Mouse (Mus musculus): ENCODE measurements at regions not wholly inside any gene's neighbourhood (a gene's known extent, or its start where the extent isn't known, plus 50 kb on each side); places are given as distances from the start of the nearest gene placed in this dataset.

DNA sequence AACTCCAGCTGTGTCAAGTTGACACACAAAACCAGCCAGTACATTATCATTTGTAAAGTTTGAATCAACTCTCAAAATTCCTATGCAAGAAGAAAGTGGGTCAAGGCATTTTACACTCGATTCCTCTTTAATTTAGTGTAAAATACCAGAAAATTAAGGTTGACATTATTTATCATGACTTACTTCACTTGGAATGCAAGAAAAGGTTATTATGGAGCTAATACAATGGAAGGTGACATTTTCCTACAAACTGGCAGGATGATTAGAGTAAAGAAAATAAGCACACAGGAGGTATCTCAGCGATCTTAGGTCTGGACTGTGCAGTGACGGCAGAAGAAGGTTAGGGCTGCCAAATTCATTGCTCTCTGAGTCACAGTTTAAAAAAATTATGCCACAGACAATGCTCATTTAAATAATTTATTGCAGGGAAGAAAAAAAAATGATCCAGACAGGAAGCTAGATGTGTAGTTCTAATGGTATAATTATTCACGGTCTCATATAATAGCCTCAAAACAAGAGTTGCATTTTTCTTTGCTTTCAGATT lies 405.2 kb downstream of the Hace1 start:
- no peak for DNase-seq

DNA sequence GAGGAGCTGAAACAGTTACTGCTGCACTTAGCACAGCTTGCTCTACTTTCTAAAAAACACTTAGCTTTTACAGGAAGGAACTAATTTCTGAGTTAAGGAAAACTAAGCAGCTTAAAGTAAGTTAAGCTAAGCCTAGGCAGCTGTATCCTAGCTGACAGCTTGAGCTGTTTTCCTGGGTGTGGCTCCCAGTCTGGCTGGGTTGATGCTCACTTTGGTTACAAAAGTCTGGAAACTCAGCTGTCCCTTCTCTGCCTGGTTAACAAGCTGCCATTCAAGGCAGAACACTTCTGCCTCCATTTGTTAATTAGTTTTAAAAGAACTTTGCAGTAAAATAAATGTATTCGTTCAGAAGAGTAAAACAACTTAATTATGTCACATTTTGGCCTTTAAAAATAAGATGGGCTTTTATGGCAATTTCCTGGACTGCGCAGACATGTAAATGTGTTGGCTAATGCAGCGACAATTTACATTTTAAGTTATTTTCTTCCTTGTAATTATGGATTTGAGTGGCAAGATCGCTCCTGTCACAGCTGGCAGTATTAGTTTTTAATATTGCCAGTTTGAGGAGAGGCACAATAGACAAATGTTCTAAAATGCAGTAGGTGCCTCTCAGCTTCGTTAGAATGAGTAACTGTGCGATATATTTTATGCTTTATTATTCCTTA lies 406.2 kb downstream of the Hace1 start:
- DNase-seq, result no peak

DNA sequence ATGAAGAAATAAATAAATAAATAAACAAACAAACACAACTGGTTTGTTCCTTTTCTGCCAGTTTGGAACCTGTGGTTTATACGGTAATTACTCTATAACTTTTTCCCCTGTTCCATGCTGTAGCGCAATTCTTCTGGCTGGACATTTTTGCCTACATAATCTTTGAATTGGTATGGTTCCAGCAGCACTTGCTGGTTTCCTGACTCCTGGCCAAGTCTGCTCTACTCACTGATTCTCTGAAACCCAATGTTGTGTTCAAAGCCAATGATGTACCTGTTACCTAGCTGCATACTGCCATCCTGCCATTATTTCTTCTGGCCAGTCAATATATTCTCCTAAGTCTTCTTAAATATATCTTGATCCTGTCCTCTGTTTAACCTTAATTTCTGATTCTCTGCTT lies 408.7 kb downstream of the Hace1 start:
- no peak for DNase-seq

DNA sequence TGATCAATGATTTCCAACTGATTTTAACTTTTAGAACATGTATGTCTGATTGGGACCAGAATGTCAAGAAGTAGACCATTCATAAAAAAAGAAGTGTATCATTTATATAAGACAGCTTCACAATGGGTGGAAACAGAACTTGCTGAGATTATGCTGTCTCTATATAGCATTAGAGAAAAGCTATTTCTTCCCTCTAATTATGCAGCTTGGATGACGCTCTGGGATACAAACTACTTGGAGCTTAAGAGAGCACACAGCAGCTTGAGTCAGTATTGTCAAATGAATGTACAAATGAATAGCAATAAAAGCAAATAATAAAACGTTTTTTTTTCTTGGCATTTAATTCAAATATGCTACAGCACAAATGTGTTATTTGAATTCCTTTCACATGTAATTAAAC lies 428.7 kb downstream of the Hace1 start:
- DNase-seq, result no peak

DNA sequence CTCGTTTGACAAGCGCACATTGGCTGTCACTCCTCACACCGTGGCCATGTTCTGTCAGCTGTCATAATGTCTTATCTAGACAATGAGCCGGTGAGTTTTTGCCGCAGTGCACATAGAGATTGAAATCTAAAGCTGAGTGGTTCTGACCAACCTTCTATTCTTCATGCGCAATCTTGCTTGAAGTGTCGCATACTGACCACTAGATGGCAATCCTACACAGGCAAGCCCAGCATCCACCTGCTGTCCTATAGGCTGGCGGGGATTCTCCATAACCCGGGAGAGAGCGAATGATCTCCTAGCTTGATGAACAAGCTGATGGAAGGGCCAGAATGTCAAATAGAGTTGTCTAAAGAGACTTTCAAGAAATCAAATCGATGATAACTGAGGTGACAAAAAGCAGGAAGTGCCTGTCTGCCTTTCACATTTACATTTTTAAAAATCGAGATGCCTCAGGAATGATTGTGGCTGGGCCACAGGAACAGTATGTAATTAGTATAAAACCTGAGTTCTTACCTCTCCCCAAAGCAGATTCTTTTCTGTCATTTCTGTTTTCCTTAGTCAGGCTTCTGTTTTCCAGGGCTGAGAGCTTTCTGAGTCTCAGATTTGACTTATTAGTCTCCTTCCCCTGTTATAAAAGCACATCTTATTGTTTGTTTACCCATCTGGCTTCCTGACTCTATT lies 434.4 kb downstream of the Hace1 start:
- DNase-seq, result peak; percentile 48

DNA sequence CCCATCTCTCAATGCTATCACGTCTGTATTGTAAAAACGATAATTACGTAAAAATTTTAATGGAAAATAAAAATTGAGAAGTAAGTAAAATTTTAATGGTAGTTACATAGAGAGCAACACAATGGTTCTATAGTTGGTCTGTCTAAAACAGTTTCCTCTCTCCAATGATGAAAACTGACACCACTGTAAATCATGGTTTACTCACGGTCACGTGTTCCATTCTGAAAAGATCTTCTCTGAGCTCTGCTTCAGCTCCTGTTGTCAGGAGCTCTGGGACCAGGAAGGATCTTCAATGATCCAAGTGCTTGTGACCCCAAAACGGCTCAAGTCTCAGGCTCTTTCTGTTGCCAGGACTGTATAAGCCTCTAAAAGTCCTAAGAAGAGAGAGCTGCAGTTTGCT lies 435.0 kb downstream of the Hace1 start:
- DNase-seq, result no peak

DNA sequence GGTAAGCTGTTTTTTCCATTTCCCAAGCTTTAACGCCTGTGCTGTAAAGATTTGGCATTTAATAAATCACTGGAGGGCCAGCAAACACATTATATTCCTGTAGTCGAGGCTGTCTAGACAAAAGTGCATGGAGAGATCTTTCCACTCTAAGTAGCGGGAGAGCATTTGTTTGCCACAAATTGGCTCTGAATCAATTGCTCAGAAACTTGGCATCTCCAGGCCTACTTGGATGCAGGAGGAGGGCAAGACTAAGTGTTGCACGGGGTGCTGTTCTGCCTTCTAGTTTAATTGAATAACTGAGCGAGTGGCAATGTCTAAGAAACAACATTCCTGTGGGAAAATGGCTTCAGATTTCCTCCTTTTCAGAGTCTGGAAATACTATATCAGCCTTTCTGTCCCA lies 438.7 kb downstream of the Hace1 start:
- DNase-seq, result no peak

DNA sequence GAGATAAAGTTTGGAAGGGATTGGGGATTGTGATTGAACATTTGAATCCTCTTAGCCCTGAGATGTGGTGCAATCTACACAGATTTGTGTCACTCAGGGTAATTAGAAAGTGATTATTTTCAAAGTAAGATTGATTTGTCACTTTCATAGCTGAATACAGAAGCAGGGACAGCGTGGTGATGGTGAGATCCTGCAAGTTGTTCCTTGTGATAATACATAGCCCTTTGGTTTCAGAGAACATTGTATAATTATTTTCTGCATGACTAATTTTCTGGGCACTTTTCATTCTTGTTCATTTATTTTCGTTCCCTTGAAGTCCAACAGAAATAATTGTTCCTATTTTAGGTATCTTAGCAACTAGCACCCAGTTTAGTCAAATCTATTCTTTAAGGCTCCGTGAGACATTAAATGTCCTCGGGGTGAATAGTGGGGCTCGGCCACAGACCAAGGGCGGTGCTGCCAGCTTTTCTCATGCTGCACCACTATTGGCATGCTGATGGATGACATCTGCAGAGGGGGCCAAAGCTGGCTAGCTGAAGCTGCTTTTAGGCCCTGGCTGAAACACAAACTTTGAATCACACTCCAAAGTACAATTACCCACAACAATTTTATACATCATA lies 468.0 kb downstream of the Hace1 start:
- no peak for DNase-seq

DNA sequence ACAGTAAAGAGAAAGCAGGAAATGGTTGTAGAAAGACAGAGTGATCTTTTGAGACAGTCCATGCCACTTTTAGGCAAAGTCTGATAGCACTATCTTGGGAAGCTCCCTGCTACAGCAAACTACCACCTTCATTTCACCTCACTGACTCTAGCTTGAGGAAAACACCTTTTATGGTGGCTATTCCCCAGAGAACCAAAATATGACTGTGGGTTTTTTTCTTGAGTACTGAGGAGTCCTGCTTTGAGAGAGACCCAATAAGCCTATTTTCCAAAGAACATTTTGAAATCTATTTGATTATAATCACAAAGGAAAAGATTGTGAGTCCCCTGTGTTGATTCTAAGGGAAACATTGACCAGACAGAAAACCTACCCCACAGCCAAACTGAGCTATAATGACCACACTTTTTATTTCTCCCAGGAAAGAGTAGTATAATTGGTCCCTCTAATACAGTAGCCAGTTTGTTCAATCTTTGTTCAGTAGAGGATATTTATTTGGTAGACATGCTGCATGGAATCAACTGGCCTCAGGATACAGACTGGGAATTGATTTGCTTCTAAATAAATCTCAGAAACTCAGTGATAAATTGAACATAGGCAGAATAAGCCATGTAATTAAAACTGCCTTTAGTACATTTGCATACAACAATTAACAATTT lies 468.6 kb downstream of the Hace1 start:
- no peak for DNase-seq

DNA sequence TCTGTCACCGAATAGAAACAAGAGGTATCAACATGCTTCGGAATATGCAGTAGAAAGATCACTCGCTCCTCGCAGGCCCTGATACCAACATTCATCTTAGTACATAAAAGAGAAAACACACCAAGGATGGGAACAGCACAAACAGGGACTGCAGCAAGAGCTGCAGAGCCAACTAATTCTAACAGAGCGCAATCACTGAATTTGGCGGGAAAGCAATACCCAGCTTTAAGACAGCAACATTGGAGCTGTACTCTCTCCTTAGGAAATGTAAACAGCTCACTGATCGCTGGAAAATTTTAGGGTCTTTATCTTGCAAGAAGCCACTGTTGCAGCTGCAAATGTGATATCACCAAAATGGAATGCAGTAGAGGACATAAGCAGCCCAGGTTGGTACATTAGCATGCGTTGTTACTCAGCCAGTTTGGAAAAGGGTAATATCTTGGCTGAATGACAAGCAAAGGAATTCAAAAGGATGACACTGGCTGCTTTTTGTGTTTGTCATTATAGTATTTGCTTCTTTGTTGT lies 469.3 kb downstream of the Hace1 start:
- no peak for DNase-seq

DNA sequence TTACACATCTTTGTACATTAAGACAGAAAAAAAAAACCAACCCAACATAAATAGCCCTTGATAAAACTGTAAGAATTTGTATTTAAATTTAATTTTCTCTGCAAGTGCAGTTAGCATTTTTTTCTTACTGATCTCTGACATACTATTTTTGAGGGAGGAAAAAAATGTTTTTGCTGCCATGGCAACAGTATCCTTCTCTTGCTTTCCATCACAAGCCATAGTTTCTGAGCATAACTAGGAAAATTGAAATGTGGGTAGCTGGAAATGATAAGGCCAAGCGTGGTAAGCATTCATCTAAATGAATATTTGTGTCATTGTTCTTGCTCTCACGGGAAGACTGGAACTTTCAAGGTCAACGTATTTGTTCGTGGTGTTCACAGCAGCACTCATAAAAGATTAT lies 470.0 kb downstream of the Hace1 start:
- no peak for DNase-seq

DNA sequence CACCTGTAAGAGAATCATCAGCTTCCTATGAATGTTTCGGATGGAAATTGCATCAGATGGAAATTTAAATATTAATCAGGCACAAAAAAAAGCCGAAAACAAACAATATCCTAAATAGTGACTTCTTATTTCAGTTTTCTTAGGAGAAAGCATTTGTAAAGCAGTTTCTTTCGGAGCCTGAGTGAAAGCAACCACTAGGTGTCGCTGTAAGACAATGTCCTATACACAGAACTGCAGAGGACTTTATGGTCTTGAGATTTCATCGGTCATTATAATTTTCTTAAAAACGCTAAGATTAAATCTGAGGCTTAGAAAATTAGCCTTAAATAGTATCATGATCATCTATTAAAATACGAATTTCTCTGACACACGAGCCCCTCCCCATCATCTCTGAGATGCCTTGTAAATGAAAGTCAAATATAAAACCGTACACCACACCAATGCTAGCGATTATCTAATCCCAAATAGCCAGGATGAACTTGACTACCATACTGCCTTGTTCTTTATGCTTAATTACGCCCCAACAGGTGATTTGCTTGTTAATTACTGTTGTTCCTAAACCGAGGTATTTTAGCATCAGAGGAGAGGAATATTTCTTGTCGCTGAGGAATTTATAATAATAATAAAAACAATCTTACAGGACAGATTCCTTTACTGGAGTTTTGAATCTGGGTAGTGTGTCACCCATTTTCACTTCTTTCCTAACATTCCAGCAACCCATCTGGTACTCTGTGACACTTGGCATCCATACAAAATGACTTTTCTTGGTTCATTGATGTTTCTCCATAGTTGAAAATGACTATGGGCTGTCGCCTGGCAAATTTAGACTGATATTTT lies 480.0 kb downstream of the Hace1 start:
- peak; percentile 35 for DNase-seq

DNA sequence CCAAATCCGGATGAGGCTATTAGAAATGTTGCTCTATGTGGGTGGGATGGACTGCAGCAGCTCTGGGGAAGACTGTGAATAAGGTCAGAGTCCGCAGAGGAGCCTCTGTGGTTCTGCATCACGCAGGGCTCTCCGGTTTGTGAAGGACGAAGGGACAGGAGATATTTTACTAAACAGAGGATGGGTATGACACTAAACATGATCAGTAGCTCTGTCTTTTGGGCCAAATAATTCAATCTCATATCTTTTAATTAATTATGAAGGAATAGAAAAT lies 480.5 kb downstream of the Hace1 start:
- no peak for DNase-seq

DNA sequence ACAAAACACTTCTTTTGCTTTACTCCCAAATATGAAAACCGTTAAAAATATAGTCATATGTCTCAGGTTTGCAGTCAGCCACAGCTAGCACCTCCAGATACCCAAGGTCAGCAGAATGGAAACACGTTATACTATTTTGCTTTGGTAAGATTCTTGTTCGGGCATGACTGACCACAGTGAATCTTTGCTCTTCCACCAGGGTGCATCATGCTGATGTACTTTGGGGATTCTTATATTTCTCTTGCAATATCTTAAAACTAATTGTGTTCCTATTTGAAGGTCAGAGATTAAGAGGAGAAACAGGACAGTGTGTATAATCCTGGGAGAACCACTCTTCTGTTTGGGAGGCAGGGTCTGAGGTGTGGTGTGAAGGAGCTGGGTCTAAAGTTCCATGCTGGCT lies 481.7 kb downstream of the Hace1 start:
- DNase-seq, result no peak

DNA sequence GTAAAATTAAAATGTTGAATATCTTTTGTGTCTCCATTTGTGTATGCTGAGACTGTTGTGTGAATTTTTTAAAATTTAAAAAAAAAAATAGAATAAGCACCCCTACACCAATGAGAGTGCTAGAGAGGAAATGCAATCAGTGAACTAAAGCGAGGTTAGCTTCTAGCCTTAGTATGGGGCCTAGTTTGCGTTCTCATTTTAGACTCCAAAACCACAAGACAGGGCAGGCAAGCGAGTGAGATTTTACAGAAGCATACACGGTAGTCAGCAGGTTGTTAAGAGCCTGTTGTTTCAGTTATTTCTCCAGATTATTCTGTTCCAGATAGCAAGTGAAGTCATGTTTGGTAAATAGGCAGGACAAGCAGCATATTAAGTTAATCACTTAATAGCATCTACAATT lies 486.2 kb downstream of the Hace1 start:
- no peak for DNase-seq

DNA sequence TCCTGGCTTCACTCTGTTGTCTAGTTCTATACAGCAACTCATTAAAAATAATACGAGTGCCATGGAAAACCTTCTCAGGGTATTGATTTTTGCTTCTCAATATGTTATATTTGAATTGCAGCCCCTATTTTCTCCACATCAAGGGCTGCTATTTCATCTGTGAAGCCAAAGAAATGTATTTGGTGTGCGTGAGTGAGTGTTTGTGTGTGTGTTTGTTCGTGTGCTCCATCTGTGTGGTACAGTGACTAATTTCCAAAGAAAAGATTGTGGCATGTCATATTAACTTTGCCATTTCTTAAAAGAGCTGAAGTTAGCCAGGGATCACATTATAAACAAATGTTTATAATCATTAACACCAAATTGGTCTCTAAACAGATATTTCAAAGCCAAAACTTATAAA lies 493.1 kb downstream of the Hace1 start:
- no peak for DNase-seq

DNA sequence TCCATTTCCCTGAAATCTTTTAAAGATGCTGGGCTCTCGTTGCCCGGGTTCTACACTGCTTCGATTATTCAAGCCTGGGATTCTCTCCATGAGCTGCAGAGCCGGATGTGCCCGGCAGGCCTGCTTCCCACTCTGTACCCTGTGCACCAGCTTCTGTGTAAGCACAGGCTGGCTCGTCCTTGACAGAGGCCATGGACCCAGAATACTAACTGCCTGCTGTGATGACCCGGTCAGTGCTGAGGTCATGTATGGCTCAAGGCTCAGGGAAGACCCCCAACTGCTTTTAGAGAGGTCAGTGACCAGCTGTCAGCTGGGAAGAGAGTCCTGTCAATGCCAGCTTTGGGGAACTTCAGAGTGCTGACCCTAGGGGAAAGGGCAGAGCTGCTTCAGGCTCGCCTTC lies 493.6 kb downstream of the Hace1 start:
- DNase-seq, result no peak

DNA sequence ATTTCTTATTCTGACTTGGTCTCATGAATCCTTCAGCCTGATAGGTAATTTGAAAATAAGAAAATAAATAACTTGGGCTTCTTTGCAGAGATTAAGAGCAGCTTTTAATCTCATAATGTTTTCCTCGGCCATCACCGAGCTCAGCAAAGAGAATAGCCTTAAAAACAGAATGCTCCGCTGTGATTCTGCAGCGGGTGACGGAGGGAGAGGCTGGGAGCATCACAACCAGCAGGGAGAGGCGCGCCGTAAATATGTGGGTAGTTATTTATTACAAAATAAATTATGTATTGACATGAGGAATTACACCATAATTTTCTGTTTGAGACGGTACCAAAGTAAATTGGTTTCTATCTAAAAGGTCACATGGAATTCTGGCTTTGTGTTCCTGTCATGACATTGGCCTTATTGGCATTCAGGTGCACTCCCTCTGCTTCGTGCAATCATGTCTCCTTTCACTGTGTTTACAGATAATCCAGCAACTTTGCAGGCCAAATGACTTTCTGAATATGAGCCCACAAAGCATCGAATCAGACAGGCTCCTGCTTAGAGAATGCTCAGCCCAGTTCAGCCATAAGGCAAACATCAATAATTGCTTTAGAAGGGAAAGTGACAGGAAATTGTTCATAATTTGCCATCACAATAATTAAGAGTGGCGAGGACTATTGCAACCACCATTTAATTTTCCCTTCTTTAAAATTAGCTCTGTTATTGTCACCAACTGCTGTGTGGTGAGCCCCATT lies 494.4 kb downstream of the Hace1 start:
- no peak for DNase-seq

DNA sequence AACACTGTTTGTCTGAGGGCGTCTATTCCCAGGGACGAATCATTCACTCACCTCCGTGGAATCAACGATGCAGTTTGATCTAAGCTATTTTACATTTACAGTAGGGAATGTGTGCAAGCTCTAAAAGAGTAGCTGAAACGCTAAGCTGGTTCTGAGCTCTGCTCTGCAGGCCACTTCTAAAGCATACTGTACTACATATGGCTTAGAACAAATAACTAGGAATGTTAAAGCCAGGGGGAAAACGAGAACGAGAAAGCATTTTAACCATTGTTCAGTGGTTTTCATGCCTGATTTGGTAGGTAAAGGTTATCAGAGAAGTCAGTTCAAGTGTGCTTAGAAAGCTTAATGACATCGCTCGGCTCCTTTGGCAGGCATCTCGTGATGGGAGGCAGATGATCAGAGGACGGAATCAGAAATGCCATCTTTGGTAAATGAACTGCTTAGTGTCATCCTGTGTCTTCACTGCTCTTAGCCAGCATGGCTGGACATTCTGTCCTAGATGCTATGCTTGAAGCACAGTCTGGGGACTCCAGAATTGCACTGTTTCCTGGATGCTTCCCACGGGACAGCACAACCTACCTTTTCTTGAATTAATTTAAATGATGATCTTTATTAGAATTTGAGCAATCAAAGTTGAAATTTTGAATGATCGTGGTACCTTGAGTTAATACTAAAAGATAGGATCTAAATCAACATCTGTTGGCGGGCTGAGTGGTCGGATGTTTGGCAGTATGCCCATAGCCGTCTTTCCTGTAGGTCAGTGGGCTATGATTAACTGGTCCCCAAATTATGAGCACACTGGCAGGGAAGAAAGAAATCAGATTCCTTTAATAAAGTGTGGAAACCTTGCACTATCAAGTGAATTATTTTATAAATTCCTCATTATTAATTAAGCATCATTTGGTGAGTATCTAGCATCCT lies 495.2 kb downstream of the Hace1 start:
- no peak for DNase-seq

DNA sequence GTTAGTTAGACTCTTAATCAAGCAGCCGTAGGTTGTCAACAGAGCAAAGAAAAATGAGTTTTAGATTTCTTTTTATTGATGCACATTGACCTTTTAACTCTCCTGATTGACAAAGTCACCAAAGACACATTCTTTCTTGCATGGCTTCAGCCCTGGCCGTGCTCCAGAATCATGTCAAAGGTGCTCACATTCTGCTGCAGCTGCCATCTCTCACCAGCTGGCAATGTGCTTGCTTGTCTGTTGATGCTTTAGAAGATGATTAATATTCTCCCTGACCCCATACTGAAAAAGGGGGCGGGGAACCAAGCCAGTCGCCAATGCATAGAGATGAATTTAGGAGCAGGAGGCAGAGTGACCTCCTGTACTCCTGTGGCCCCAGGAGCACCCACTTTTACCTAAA lies 510.1 kb downstream of the Hace1 start:
- peak; percentile 9 for DNase-seq

DNA sequence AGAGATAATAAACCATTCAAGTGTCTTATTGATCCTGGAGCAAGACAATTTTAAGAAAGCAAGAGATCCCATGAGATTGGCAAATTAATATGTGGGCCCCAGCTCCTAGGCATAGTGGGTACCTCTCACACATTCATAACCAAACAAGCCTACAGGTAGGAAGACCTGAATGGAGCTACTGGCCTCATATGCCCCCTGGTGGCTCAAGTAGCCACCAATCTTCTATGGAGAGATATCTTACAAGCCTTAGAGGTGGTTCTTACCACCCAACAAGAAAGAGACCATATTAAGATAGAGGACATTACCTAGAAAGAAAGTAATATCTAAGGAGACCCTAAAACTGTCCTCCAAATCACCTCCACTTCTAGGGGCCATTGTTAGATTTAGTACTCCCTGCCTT lies 523.2 kb downstream of the Hace1 start:
- DNase-seq, result no peak

Measured in cerebellum, adult 9-11 months (tissue).